Mouse (Mus musculus): ENCODE data around the gene Krtap9-1. TPM values are rescaled to one million over a fixed set of nuclear protein-coding genes. Genes with fewer than 3 reads are reported as not detected.
"Not testable (repeated sequence)": the region's sequence is repeated elsewhere in the genome, so short reads cannot be mapped to it uniquely, and the experiment has no call there.

Gene Krtap9-1
- not detected for total RNA-seq (2021)
- long read RNA-seq: 0 reads

- not testable (repeated sequence) for DNase-seq (ENCODE audit: low spot score in 2 of 2)
Measured at GRCm38 (mm10) chr11:99873089-99873488, at the start of gene Krtap9-1. TSS of gene Krtap9-1 (plus strand) at chr11:99873389.

GRCm38 (mm10) chr11:99837966-99838365, 35.2 kb upstream of the Krtap9-1 start, which contains the start of gene 2300003K06Rik:
TSS of gene 2300003K06Rik (minus strand) at chr11:99838066.
- DNase-seq (ENCODE audit: low spot score in 2 of 2): no peak

- DNase-seq (ENCODE audit: low spot score in 2 of 2): no peak
Measured at GRCm38 (mm10) chr11:99842185-99842584, 31.0 kb upstream of the Krtap9-1 start.

- no peak for DNase-seq (ENCODE audit: low spot score in 2 of 2)
Measured at GRCm38 (mm10) chr11:99846746-99847145, 26.4 kb upstream of the Krtap9-1 start.

GRCm38 (mm10) chr11:99851508-99851907, 21.7 kb upstream of the Krtap9-1 start, which contains the start of gene Krtap4-16:
TSS of gene Krtap4-16 (minus strand) at chr11:99851608.
- no peak for DNase-seq (ENCODE audit: low spot score in 2 of 2)

GRCm38 (mm10) chr11:99854121-99854520, 19.1 kb upstream of the Krtap9-1 start:
- DNase-seq (ENCODE audit: low spot score in 2 of 2): no peak

- no peak for DNase-seq (ENCODE audit: low spot score in 2 of 2)
Measured at GRCm38 (mm10) chr11:99857617-99858016, 15.6 kb upstream of the Krtap9-1 start, which contains the start of gene Gm11568. TSS of gene Gm11568 (plus strand) at chr11:99857917.

GRCm38 (mm10) chr11:99858761-99859160, 14.4 kb upstream of the Krtap9-1 start:
- DNase-seq (ENCODE audit: low spot score in 2 of 2): no peak

GRCm38 (mm10) chr11:99864176-99864575, 9.0 kb upstream of the Krtap9-1 start, which contains the start of gene Gm11559:
TSS of gene Gm11559 (plus strand) at chr11:99864476.
- not testable (repeated sequence) for DNase-seq (ENCODE audit: low spot score in 2 of 2)

GRCm38 (mm10) chr11:99878887-99879286, 5.7 kb downstream of the Krtap9-1 start, which contains the start of gene Gm11567:
TSS of gene Gm11567 (plus strand) at chr11:99879187.
- DNase-seq (ENCODE audit: low spot score in 2 of 2): not testable (repeated sequence)

- no peak for DNase-seq (ENCODE audit: low spot score in 2 of 2)
Measured at GRCm38 (mm10) chr11:99907620-99908019, 34.4 kb downstream of the Krtap9-1 start, which contains the start of gene Krtap31-1. TSS of gene Krtap31-1 (plus strand) at chr11:99907920.

GRCm38 (mm10) chr11:99914451-99914850, 41.3 kb downstream of the Krtap9-1 start, which contains the start of gene Gm11565:
TSS of gene Gm11565 (plus strand) at chr11:99914751.
- no peak for DNase-seq (ENCODE audit: low spot score in 2 of 2)

Other genes with a start within 250 kb of the Krtap9-1 start
- not detected for gene Krtap4-1, start 245.2 kb upstream of the Krtap9-1 start, total RNA-seq (2021)
- gene Krtap4-2, start 238.3 kb upstream of the Krtap9-1 start, total RNA-seq (2021): not detected
- gene Krtap4-7, start 229.3 kb upstream of the Krtap9-1 start, total RNA-seq (2021): not detected
- gene Gm11555, start 223.2 kb upstream of the Krtap9-1 start, total RNA-seq (2021): not detected
- not detected for gene Gm11563, start 214.4 kb upstream of the Krtap9-1 start, total RNA-seq (2021)
- not detected for gene Krtap4-6, start 207.4 kb upstream of the Krtap9-1 start, total RNA-seq (2021)
- not detected for gene Gm14190, start 182.6 kb upstream of the Krtap9-1 start, total RNA-seq (2021)
- gene Gm14180, start 139.1 kb upstream of the Krtap9-1 start, total RNA-seq (2021): not detected
- gene Gm11595, start 100.5 kb upstream of the Krtap9-1 start, total RNA-seq (2021): not detected
- gene Krtap4-8, start 92.7 kb upstream of the Krtap9-1 start, total RNA-seq (2021): not detected
- not detected for gene Krtap4-9, start 88.2 kb upstream of the Krtap9-1 start, total RNA-seq (2021)
- gene Gm11596, start 79.9 kb upstream of the Krtap9-1 start, total RNA-seq (2021): not detected
- not detected for gene Gm11569, start 74.5 kb upstream of the Krtap9-1 start, total RNA-seq (2021)
- gene Gm11554, start 68.9 kb upstream of the Krtap9-1 start, total RNA-seq (2021): not detected
- gene Krtap4-13, start 63.5 kb upstream of the Krtap9-1 start, total RNA-seq (2021): not detected
- gene Gm11564, start 57.7 kb upstream of the Krtap9-1 start, total RNA-seq (2021): not detected
- gene 2300003K06Rik, start 35.3 kb upstream of the Krtap9-1 start, total RNA-seq (2021): not detected
- not detected for gene Krtap4-16, start 21.8 kb upstream of the Krtap9-1 start, total RNA-seq (2021)
- gene Gm11568, start 15.5 kb upstream of the Krtap9-1 start, total RNA-seq (2021): not detected
- gene Gm11559, start 8.9 kb upstream of the Krtap9-1 start, total RNA-seq (2021): not detected
- not detected for gene Gm11567, start 5.8 kb downstream of the Krtap9-1 start, total RNA-seq (2021)
- not detected for gene Krtap31-1, start 34.5 kb downstream of the Krtap9-1 start, total RNA-seq (2021)
- gene Gm11565, start 41.4 kb downstream of the Krtap9-1 start, total RNA-seq (2021): not detected
- not detected for gene Krtap31-2, start 62.9 kb downstream of the Krtap9-1 start, total RNA-seq (2021)
- not detected for gene Krtap9-5, start 75.1 kb downstream of the Krtap9-1 start, total RNA-seq (2021)
- gene Krtap29-1, start 105.7 kb downstream of the Krtap9-1 start, total RNA-seq (2021): not detected
- not detected for gene Krtap16-1, start 113.2 kb downstream of the Krtap9-1 start, total RNA-seq (2021)
- gene Krtap17-1, start 120.6 kb downstream of the Krtap9-1 start, total RNA-seq (2021): not detected
- gene Krt33a, start 142.8 kb downstream of the Krtap9-1 start, total RNA-seq (2021): not detected
- gene Krt33b, start 156.5 kb downstream of the Krtap9-1 start, total RNA-seq (2021): not detected
- not detected for gene Krt34, start 168.2 kb downstream of the Krtap9-1 start, total RNA-seq (2021)
- gene Krt31, start 177.2 kb downstream of the Krtap9-1 start, total RNA-seq (2021): not detected
- not detected for gene Krt32, start 214.8 kb downstream of the Krtap9-1 start, total RNA-seq (2021)
- gene Krt35, start 222.9 kb downstream of the Krtap9-1 start, total RNA-seq (2021): not detected
- not detected for gene Krt36, start 232.2 kb downstream of the Krtap9-1 start, total RNA-seq (2021)
- gene Krt13, start 248.2 kb downstream of the Krtap9-1 start, total RNA-seq (2021): not detected